Mouse (Mus musculus): ENCODE measurements around the gene Itga9. TPM values are rescaled to one million over a fixed set of nuclear protein-coding genes. Genes with fewer than 3 reads are reported as not detected.

The Itga9 gene
- polyA plus RNA-seq, 1 experiment from 2014 or later = 4.8 TPM

DNA sequence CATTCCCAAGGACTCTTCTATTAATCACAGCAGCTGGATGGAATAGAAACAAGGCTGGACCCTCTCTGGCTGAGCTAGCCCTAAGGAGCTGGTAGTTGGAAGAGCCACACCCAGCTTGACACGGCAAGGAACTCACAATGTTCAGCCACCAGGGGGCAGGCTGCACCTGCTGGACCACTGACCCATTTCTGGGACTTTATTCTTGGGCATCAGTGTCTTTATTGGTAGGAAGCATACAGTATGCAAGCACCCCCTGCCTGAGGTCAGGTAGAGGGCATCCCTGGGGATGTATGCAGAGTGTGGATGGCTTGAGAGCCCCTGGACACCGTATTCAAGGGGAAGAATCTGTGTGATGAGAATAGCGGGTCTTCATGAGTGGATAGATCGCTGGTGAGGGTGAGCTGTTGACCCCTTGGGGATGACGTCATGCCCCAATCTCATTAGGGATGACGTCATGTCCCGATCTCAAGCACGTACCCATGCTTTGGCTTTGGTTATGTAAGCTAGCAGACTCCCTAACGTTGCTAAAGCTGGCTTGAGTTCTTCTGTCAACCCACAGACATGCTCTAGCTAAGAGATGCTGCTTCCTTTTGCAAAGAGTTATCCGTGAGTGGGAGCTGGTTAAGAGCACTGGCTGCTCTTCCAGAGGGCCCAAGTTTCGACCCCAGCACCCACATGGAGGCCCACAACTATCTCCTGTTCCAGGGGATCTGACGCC is 314.5 kb downstream of the Itga9 start:
- Histone ChIP-seq H3K9me3 (ENCODE audit: low read length) (no peaks in the 10 kb centered on the region), H3K36me3 (replicated peaks; ENCODE audit: insufficient read depth, low read length) (no peaks in the 10 kb centered on the region), H3K27me3 (ENCODE audit: insufficient read depth, low read length) (no peaks in the 10 kb centered on the region), H3K4me3 (ENCODE audit: low read depth, low read length) (no peak overlapping the region), H3K4me2 (ENCODE audit: low read depth, low read length) (no peak overlapping the region), H3K27ac (ENCODE audit: low read depth) (no peak overlapping the region), H3K9ac (replicated peaks) (no peak overlapping the region), H3K4me1 (ENCODE audit: insufficient read depth) (peaks cover 10% of the 10 kb centered on the region)
- ATAC-seq (peak; percentile 16; the same call in 1 of the 2 replicates), DNase-seq (peak; percentile 85)
- WGBS (ENCODE audit: insufficient replicate concordance) = 40% methylated on average over 12 of the region's 12 CpGs
- peak; percentile 95 for TF ChIP-seq CTCF (IDR thresholded peaks at IDR 0.05; ENCODE audit: low read depth)
- TF ChIP-seq EP300 (IDR thresholded peaks at IDR 0.05; ENCODE audit: low read depth) = no peak

DNA sequence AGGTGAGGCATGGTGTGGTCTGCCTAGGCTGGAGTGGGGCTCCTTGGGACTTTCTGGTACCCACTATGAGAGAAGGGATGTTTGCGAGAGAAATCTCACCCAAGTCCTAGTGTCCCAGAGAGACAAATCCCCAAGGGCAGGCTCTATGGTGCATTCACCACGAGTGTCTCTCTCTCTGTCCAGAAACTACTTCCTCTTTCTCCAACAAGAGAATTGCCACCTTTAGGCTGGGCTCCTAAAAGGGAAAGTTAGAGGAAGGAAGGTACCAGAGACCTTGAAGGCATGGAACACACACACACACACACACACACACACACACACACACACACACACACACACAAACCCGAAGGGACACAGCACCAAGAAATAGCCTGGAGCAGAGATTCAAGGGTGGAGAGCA is 315.4 kb downstream of the Itga9 start:
- 28% methylated on average over 3 of the region's 3 CpGs for WGBS (ENCODE audit: insufficient replicate concordance)
- no peak overlapping the region for H3K4me3 ChIP-seq (ENCODE audit: low read depth, low read length)
- peaks cover 12% of the 10 kb centered on the region for H3K4me1 ChIP-seq (ENCODE audit: insufficient read depth)
- H3K9ac ChIP-seq (replicated peaks) = no peak overlapping the region
- no peak for DNase-seq
- no peak overlapping the region for H3K27ac ChIP-seq (ENCODE audit: low read depth)
- no peak for ATAC-seq
- H3K36me3 ChIP-seq (replicated peaks; ENCODE audit: insufficient read depth, low read length) = no peaks in the 10 kb centered on the region
- no peak overlapping the region for H3K4me2 ChIP-seq (ENCODE audit: low read depth, low read length)
- no peaks in the 10 kb centered on the region for H3K27me3 ChIP-seq (ENCODE audit: insufficient read depth, low read length)
- no peak for TF ChIP-seq EP300 (IDR thresholded peaks at IDR 0.05; ENCODE audit: low read depth)
- no peak for TF ChIP-seq CTCF (IDR thresholded peaks at IDR 0.05; ENCODE audit: low read depth)
- H3K9me3 ChIP-seq (ENCODE audit: low read length) = no peaks in the 10 kb centered on the region

DNA sequence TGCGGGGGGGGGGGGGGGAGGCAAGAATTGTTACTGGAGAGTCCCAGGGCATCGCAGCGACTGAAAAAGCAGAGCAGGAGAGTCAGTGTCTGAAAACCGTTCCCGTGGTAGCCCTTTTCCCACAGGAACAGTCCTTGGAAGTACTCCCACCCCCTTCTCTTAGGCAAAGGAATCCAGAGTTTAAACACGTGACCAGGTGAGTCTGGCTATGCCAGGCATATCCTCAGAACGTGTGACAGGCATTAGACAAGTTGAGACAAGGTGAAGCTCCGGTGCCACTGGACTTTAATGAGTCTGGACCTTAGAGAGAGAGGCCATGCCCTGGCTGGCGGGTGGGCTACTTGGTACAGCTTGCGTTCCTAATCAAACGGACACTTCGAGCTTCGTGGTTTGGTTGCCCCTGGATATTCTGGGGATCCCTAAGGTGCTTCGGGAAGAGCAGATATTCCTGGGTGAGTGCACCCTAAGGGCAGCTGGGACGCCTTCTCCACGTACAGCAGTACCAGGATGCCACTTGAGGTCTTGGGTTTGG is 318.1 kb downstream of the Itga9 start:
- TF ChIP-seq CTCF (IDR thresholded peaks at IDR 0.05; ENCODE audit: low read depth) (no peak), EP300 (IDR thresholded peaks at IDR 0.05; ENCODE audit: low read depth) (no peak)
- DNase-seq = no peak
- Histone ChIP-seq H3K27ac (ENCODE audit: low read depth) (no peak overlapping the region), H3K4me3 (ENCODE audit: low read depth, low read length) (peak overlapping the region; percentile 85), H3K27me3 (ENCODE audit: insufficient read depth, low read length) (no peaks in the 10 kb centered on the region), H3K9me3 (ENCODE audit: low read length) (no peaks in the 10 kb centered on the region), H3K36me3 (replicated peaks; ENCODE audit: insufficient read depth, low read length) (no peaks in the 10 kb centered on the region), H3K4me2 (ENCODE audit: low read depth, low read length) (peak overlapping the region; percentile 98), H3K4me1 (ENCODE audit: insufficient read depth) (peaks cover 23% of the 10 kb centered on the region), H3K9ac (replicated peaks) (peak overlapping the region; percentile 67)
- ATAC-seq = peak; percentile 0; the same call in 1 of the 2 replicates
- WGBS (ENCODE audit: insufficient replicate concordance) = 27% methylated on average over 15 of the region's 16 CpGs

DNA sequence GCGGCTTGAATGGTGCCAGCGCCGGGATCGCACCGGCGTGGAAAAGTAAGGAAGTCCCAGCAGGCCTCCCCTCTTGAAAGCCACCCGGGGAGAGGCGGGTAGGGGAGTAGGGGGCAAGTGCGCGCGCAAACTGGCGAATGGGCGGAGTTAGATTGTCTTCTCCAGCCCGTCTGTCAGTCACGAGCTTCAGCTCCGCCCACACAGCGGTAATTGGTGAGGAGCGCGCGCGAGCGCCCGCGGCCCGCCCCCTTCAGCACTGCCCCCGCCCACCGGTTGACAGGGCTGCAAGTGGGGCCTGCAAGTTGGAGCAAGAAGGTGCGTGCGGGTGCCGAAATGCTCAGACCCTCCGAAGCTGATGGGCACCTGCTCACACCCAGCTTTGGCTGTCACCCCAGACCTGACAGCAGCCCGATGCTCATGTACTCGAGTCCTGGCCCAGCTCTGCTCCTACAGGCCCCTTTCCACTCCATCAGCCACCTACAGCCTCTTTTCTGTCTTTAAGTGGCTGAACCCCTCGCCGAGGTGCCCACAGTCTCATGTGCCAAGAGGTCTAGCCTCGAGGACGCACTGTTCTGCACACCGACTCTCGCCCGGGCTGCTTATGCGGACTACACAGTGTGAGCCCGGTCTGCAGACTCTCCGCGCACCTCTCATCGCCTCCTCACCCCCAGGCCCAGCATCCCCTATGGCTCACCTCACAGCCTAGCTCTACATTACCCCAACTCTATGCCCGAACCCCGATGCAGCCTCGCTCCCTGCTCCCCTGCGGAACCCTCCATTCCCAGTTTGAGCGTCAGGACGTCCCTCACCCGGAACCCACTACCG is 319.0 kb downstream of the Itga9 start:
- no peaks in the 10 kb centered on the region for H3K9me3 ChIP-seq (ENCODE audit: low read length)
- ATAC-seq = peak; percentile 91
- H3K4me3 ChIP-seq (ENCODE audit: low read depth, low read length) = peak overlapping the region; percentile 85
- peaks cover 23% of the 10 kb centered on the region for H3K4me1 ChIP-seq (ENCODE audit: insufficient read depth)
- peak; percentile 97 for DNase-seq
- TF ChIP-seq CTCF (IDR thresholded peaks at IDR 0.05; ENCODE audit: low read depth) = no peak
- no peak for TF ChIP-seq EP300 (IDR thresholded peaks at IDR 0.05; ENCODE audit: low read depth)
- 1% methylated on average over 53 of the region's 53 CpGs for WGBS (ENCODE audit: insufficient replicate concordance)
- H3K27ac ChIP-seq (ENCODE audit: low read depth) = peak overlapping the region; percentile 71
- H3K4me2 ChIP-seq (ENCODE audit: low read depth, low read length) = peak overlapping the region; percentile 98
- H3K27me3 ChIP-seq (ENCODE audit: insufficient read depth, low read length) = no peaks in the 10 kb centered on the region
- H3K36me3 ChIP-seq (replicated peaks; ENCODE audit: insufficient read depth, low read length) = no peaks in the 10 kb centered on the region
- H3K9ac ChIP-seq (replicated peaks) = peak overlapping the region; percentile 80

DNA sequence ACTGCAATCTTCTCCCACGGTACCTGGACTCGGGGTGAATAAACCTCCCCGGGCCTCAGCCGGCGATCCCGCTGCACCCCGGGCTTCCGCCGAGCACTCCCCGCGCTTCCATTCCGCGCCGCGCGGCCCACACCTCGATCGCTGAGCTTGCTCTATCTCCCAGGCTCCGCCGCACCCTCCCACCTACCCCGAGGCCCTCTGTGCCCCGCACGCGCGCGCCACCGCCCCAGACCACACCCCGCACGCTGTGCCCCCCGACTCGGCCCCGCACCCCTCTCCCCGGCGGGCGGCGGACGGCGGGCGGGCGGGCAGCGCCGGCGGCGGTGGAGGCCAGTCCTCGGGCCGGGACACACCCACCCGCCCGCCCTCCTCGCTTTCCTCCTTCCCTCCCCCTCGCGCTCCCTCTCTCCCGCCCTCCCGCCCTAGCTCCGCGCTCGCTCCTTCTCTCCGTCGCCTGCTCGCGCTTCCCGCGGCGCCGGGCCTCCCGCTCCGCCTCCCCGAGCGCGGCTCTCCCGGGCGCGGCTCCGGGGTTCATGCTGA is 319.7 kb downstream of the Itga9 start, which contains the start of gene Ctdspl:
Gene Ctdspl (plus strand): TSS at position 343 of the 540 bp plus-strand sequence.
- no peaks in the 10 kb centered on the region for H3K27me3 ChIP-seq (ENCODE audit: insufficient read depth, low read length)
- ATAC-seq (peak; percentile 35), DNase-seq (peak; percentile 70)
- 0% methylated on average over 27 of the region's 73 CpGs for WGBS (ENCODE audit: insufficient replicate concordance)
- TF ChIP-seq EP300 (IDR thresholded peaks at IDR 0.05; ENCODE audit: low read depth) = no peak
- no peak for TF ChIP-seq CTCF (IDR thresholded peaks at IDR 0.05; ENCODE audit: low read depth)
- H3K9ac ChIP-seq (replicated peaks) = peak within 1 kb of the TSS; percentile 80
- H3K4me3 ChIP-seq (ENCODE audit: low read depth, low read length) = peak within 1 kb of the TSS; percentile 85
- no peaks in the 10 kb centered on the region for H3K36me3 ChIP-seq (replicated peaks; ENCODE audit: insufficient read depth, low read length)
- peak within 1 kb of the TSS; percentile 71 for H3K27ac ChIP-seq (ENCODE audit: low read depth)
- peaks cover 23% of the 10 kb centered on the region for H3K4me1 ChIP-seq (ENCODE audit: insufficient read depth)
- H3K9me3 ChIP-seq (ENCODE audit: low read length) = no peaks in the 10 kb centered on the region
- peak within 1 kb of the TSS; percentile 98 for H3K4me2 ChIP-seq (ENCODE audit: low read depth, low read length)

Measured in liver, postnatal 0 days (tissue).